Mouse (Mus musculus) gastrocnemius, postnatal 25 days (tissue): Measurements from ENCODE around the gene Yrdc. TPM values are rescaled to one million over a fixed set of nuclear protein-coding genes. Genes with fewer than 3 reads are reported as not detected.

Experiments used
- total RNA-seq, 2 experiments: library from RNA; stranded (reverse); gene quantifications; 1 replicate in 1 of 2; 2 replicates in 1 of 2; pipeline ENCODE4 v1.2.3; 2021

Gene Yrdc
- total RNA-seq, 2 experiments from 2014 or later: 6.4 to 10.9 TPM

Other genes starting within 250 kb of the Yrdc start
- not detected for gene 3100002H09Rik, start 239.9 kb upstream of the Yrdc start, total RNA-seq
- under 1 TPM; 0.38 to 0.43 TPM for gene Pou3f1, start 193.9 kb upstream of the Yrdc start, total RNA-seq
- 10 to 100 TPM; 16.1 to 18.3 TPM for gene Utp11, start 157.1 kb upstream of the Yrdc start, total RNA-seq
- 100 to 1,000 TPM; 200 to 220 TPM for gene Fhl3, start 150.0 kb upstream of the Yrdc start, total RNA-seq
- gene Sf3a3, start 135.9 kb upstream of the Yrdc start, total RNA-seq: 10 to 100 TPM; 10.8 to 11.3 TPM
- gene Inpp5b, start 108.8 kb upstream of the Yrdc start, total RNA-seq: 10 to 100 TPM in 1 of 2 experiments, 1 to 10 TPM in 1; 8.8 to 10.3 TPM
- gene Mtf1, start 48.6 kb upstream of the Yrdc start, total RNA-seq: 10 to 100 TPM; 11.4 to 13.1 TPM
- 10 to 100 TPM; 17.1 to 21.0 TPM for gene 1110065P20Rik, start 517 bp downstream of the Yrdc start, total RNA-seq
- gene Maneal, start 11.5 kb downstream of the Yrdc start, total RNA-seq: under 1 TPM; 0.18 to 0.35 TPM
- not detected for gene Epha10, start 30.2 kb downstream of the Yrdc start, total RNA-seq
- 1 to 10 TPM; 6.7 to 6.8 TPM for gene 9930104L06Rik, start 86.4 kb downstream of the Yrdc start, total RNA-seq
- under 1 TPM; 0.61 to 0.99 TPM for gene Cdca8, start 88.6 kb downstream of the Yrdc start, total RNA-seq
- gene Rspo1, start 135.8 kb downstream of the Yrdc start, total RNA-seq: under 1 TPM; 0.41 to 0.72 TPM
- gene Gnl2, start 165.9 kb downstream of the Yrdc start, total RNA-seq: 10 to 100 TPM; 25.0 to 25.7 TPM
- gene Dnali1, start 215.0 kb downstream of the Yrdc start, total RNA-seq: not detected
- 1 to 10 TPM; 4.6 to 4.7 TPM for gene Snip1, start 216.0 kb downstream of the Yrdc start, total RNA-seq
- 10 to 100 TPM; 10.7 to 12.9 TPM for gene Meaf6, start 234.5 kb downstream of the Yrdc start, total RNA-seq